Mouse (Mus musculus): ENCODE measurements at regions not wholly inside any gene's neighbourhood (a gene's known extent, or its start where the extent isn't known, plus 50 kb on each side); places are given as distances from the start of the nearest gene placed in this dataset.

DNA sequence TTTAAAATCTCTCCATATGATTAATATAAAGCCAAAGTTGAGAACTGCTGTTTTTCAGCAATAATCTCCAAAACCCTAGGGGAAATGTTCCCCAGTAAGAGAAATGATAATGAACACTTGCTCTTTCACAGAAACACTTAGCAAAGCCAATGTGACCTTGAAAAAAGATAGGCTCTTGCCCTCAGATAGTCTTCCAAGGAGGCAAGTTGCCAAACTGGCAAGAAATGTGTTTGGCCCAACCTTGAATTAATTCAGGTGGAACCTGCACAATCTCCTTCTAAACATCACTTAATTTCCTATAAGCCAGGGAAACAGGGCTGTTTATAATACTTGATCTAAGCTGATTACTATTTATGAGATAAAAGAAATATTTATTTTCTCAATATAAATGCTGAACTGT is 244.0 kb upstream of the Gnaz start:
- Histone ChIP-seq H3K9ac (no peak overlapping the region), H3K9me3 (no peaks in the 10 kb centered on the region), H3K36me3 (no peaks in the 10 kb centered on the region), H3K27ac (no peak overlapping the region), H3K4me1 (replicated peaks) (no peaks in the 10 kb centered on the region), H3K27me3 (replicated peaks) (no peaks in the 10 kb centered on the region), H3K4me3 (replicated peaks) (no peak overlapping the region), H3K4me2 (replicated peaks) (no peak overlapping the region)
- ATAC-seq = no peak

GRCm38 (mm10) chr10:74749446-74749845 is 217.5 kb upstream of the Gnaz start:
- WGBS = 82% methylated on average over 2 of the region's 2 CpGs

DNA sequence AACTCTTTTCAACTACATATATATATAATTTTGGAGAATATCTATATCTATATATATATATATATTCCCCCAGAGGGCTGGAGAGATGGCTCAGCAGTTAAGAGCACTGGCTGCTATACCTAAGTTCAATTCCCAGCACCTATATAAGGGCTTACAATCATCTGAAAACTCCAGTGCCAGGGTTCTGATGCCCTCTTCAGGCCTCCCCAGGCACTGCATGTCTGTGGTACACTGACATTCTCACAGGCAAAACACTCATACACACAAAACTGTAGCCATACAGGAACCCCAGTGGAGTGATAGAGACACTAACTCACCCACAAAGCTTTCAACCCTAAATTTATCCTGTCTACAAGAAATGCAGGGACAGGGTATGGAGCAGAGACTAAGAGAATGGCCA is 216.1 kb upstream of the Gnaz start:
- Histone ChIP-seq H3K9ac (no peak overlapping the region), H3K4me1 (replicated peaks) (no peaks in the 10 kb centered on the region), H3K27me3 (replicated peaks) (no peaks in the 10 kb centered on the region), H3K36me3 (no peaks in the 10 kb centered on the region), H3K4me2 (replicated peaks) (no peak overlapping the region), H3K9me3 (no peaks in the 10 kb centered on the region), H3K4me3 (replicated peaks) (no peak overlapping the region), H3K27ac (no peak overlapping the region)
- ATAC-seq = no peak

More at GRCm38 (mm10) chr10:74749446-74749845, 217.5 kb upstream of the Gnaz start:
- Histone ChIP-seq H3K36me3 (no peaks in the 10 kb centered on the region), H3K9ac (no peak overlapping the region), H3K4me2 (replicated peaks) (no peak overlapping the region), H3K9me3 (no peaks in the 10 kb centered on the region), H3K4me3 (replicated peaks) (no peak overlapping the region), H3K27me3 (replicated peaks) (no peaks in the 10 kb centered on the region), H3K27ac (no peak overlapping the region), H3K4me1 (replicated peaks) (no peaks in the 10 kb centered on the region)
- no peak for ATAC-seq

DNA sequence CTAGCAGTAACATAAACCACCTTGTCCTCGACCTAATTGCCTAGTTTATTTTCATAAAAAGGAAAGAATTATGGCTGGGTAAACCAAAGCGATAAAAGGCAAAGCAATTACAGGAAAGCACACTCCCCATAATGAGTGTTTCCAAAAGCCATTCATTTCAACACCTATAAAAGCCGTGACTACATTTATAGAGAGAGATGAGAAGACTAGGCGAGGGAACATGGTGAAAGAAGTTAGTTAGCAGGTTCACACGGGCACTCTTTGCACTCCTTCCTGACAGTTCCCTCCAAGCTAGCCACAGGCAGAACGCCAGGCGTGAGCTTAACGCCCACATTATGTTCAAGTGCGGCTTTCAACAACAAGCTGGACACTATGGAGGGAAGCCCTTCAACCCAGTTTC is 206.2 kb upstream of the Gnaz start:
- 69% methylated on average over 9 of the region's 9 CpGs for WGBS
- ATAC-seq = no peak

GRCm38 (mm10) chr10:74789245-74789644 is 177.7 kb upstream of the Gnaz start:
- no peak overlapping the region for H3K4me3 ChIP-seq (replicated peaks)
- no peak overlapping the region for H3K9ac ChIP-seq
- H3K9me3 ChIP-seq = no peaks in the 10 kb centered on the region
- no peak for ATAC-seq
- H3K27ac ChIP-seq = no peak overlapping the region
- H3K27me3 ChIP-seq (replicated peaks) = no peaks in the 10 kb centered on the region
- no peaks in the 10 kb centered on the region for H3K4me1 ChIP-seq (replicated peaks)
- no peak overlapping the region for H3K4me2 ChIP-seq (replicated peaks)
- 78% methylated on average over 2 of the region's 2 CpGs for WGBS
- no peaks in the 10 kb centered on the region for H3K36me3 ChIP-seq

More for the DNA sequence above, 206.2 kb upstream of the Gnaz start:
- Histone ChIP-seq H3K36me3 (no peaks in the 10 kb centered on the region), H3K9ac (no peak overlapping the region), H3K9me3 (no peaks in the 10 kb centered on the region), H3K4me2 (replicated peaks) (no peak overlapping the region), H3K4me1 (replicated peaks) (no peaks in the 10 kb centered on the region), H3K27ac (no peak overlapping the region), H3K4me3 (replicated peaks) (no peak overlapping the region), H3K27me3 (replicated peaks) (no peaks in the 10 kb centered on the region)

- Histone ChIP-seq H3K4me3 (replicated peaks) (no peak overlapping the region), H3K27ac (no peak overlapping the region), H3K27me3 (replicated peaks) (no peaks in the 10 kb centered on the region), H3K9ac (no peak overlapping the region), H3K9me3 (no peaks in the 10 kb centered on the region), H3K4me2 (replicated peaks) (no peak overlapping the region), H3K36me3 (no peaks in the 10 kb centered on the region), H3K4me1 (replicated peaks) (no peaks in the 10 kb centered on the region)
- WGBS = 60% methylated on average over 3 of the region's 3 CpGs
- ATAC-seq = no peak
These were observed 177.0 kb upstream of the Gnaz start for GRCm38 (mm10) chr10:74789987-74790386.

DNA sequence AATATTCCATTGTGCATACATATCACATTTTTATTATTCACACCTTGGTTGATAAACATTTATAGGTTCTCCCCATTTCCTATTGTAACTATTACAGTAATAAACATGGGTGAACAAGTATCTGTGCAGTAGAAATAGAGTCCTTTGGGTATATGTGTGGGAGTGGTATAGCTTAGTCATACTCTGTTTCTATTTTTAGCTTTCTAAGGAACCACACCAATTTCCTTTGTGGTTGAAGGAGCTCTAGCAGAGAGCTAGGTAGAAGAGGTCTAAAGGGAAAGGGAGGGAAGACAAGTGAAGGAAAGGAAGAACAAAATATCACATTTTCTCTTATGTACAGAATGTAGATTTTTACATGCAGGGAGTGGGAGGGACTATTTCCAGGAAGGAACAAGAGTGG is 143.6 kb upstream of the Gnaz start:
- H3K4me2 ChIP-seq (replicated peaks) = no peak overlapping the region
- H3K9ac ChIP-seq = no peak overlapping the region
- H3K4me3 ChIP-seq (replicated peaks) = no peak overlapping the region
- H3K27ac ChIP-seq = no peak overlapping the region
- no peaks in the 10 kb centered on the region for H3K9me3 ChIP-seq
- ATAC-seq = no peak
- H3K27me3 ChIP-seq (replicated peaks) = no peaks in the 10 kb centered on the region
- H3K4me1 ChIP-seq (replicated peaks) = no peaks in the 10 kb centered on the region
- H3K36me3 ChIP-seq = no peaks in the 10 kb centered on the region

DNA sequence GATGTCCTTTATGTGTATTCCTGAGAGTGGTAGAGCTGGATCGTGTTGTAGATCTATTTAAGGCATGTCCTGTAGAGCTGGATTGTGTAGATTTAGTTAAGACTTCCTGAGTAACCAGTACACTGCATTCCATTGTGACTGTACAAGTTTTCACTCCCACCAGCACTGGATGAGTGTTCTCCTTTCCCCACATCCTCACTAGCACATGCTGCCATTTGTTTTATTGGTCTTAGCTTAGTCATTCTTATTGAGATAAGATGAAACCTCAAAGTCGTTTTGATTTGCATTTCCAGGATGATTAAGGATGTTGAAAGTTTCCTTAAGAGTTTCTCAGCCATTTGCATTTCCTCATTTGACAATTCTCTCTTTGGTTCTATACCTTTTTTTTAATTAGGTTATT is 132.6 kb upstream of the Gnaz start:
- no peaks in the 10 kb centered on the region for H3K4me1 ChIP-seq (replicated peaks)
- H3K36me3 ChIP-seq = no peaks in the 10 kb centered on the region
- H3K9ac ChIP-seq = no peak overlapping the region
- no peak for ATAC-seq
- H3K27ac ChIP-seq = no peak overlapping the region
- WGBS = 64% methylated on average over 2 of the region's 2 CpGs
- no peaks in the 10 kb centered on the region for H3K9me3 ChIP-seq
- no peaks in the 10 kb centered on the region for H3K27me3 ChIP-seq (replicated peaks)
- no peak overlapping the region for H3K4me3 ChIP-seq (replicated peaks)
- no peak overlapping the region for H3K4me2 ChIP-seq (replicated peaks)

GRCm38 (mm10) chr10:74848372-74848771 is 118.6 kb upstream of the Gnaz start:
- Histone ChIP-seq H3K36me3 (no peaks in the 10 kb centered on the region), H3K9me3 (no peaks in the 10 kb centered on the region), H3K9ac (no peak overlapping the region), H3K27ac (no peak overlapping the region), H3K4me1 (replicated peaks) (no peaks in the 10 kb centered on the region), H3K4me3 (replicated peaks) (no peak overlapping the region), H3K4me2 (replicated peaks) (no peak overlapping the region), H3K27me3 (replicated peaks) (no peaks in the 10 kb centered on the region)
- WGBS = 9% methylated on average over 7 of the region's 7 CpGs
- ATAC-seq = peak; percentile 49; the same call in 1 of the 2 replicates

DNA sequence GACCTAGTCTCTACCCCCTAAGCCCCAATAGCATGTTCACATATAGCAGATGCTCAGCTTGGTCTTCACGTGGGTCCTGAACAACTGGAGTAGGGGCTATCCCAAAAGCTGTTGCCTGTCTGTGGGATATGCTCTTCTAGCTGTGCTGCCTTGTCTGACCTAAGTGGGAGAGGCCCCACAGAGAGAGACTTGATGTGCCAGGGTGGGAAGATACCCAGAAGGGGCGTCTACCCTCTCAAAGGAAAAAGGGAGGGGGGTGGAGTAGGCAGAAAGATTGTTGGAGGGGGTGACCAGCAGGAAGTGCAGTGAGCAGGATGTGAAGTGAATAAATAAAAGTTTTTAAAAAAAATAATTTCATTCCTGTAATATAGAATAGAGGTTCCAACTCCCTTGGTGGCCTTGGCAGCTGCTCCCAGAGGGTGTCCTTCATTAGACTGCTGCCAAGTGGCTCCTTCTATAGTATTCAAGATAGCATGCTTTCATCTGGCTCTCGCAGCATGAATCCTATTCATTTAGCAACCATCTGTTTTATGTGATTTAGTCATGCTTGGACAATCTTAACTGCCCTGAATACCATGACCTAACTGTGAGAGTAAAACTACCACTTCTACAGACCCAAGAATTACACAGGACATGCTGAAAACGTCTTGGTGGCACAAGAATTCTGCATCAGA is 111.8 kb upstream of the Gnaz start:
- Histone ChIP-seq H3K27ac (no peak overlapping the region), H3K4me1 (replicated peaks) (no peaks in the 10 kb centered on the region), H3K9ac (no peak overlapping the region), H3K36me3 (no peaks in the 10 kb centered on the region), H3K9me3 (no peaks in the 10 kb centered on the region), H3K4me2 (replicated peaks) (no peak overlapping the region), H3K27me3 (replicated peaks) (no peaks in the 10 kb centered on the region), H3K4me3 (replicated peaks) (no peak overlapping the region)
- ATAC-seq = no peak
- WGBS = 60% methylated on average over 4 of the region's 4 CpGs

Measured in intestine, embryonic 15.5 days (tissue).